Mouse (Mus musculus) lung, postnatal 25 days (tissue): ENCODE data around the gene Frs2.
"Not testable (repeated sequence)": the region's sequence is repeated elsewhere in the genome, so short reads cannot be mapped to it uniquely, and the experiment has no call there.

Experiments used
- DNase-seq: peaks from one replicate; pipeline ENCODE4 v3.0.0; 2022; ENCODE audit warnings: low spot score

Gene Frs2

GRCm38 (mm10) chr10:117042295-117042694 lies 106.0 kb downstream of the Frs2 start:
- no peak for DNase-seq

GRCm38 (mm10) chr10:117040355-117040754 lies 108.0 kb downstream of the Frs2 start:
- DNase-seq: no peak

- peak; percentile 81 for DNase-seq
Observed at GRCm38 (mm10) chr10:117033785-117034184, 114.5 kb downstream of the Frs2 start.

GRCm38 (mm10) chr10:117031160-117031559 lies 117.2 kb downstream of the Frs2 start:
- no peak for DNase-seq

- no peak for DNase-seq
Observed at GRCm38 (mm10) chr10:117026176-117026575, 122.2 kb downstream of the Frs2 start.

- not testable (repeated sequence) for DNase-seq
Observed at GRCm38 (mm10) chr10:117025776-117026175, 122.6 kb downstream of the Frs2 start.

GRCm38 (mm10) chr10:117023693-117024092 lies 124.6 kb downstream of the Frs2 start:
- no peak for DNase-seq

- no peak for DNase-seq
Observed at GRCm38 (mm10) chr10:117021020-117021754, 127.1 kb downstream of the Frs2 start.
